In the genomic region with DNA sequence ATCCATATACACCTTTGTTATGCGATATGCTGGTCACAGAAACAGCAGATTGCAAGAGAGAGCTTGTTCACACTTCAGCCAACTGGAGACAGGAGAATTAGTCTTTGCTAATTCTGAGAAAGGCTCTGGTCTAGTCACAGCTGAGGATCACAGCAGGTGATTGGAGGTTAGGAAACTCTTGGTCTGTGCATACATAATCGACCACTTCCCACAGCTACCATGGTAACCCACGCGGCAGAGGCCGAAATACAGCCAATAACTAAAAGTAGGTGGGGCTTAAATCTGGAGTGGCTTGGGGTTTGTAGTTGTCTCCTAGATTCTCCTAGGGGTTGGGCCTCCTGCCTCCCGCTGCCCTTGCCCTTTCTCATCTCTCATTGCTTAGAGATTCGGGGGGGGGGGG, we compare ENCODE assay signal across 23 mouse cellular contexts. TPM values are rescaled to one million over a fixed set of nuclear protein-coding genes. Genes with fewer than 3 reads are reported as not detected.
DNase-seq lines count a peak whose midpoint lies in the region; ATAC-seq and TF ChIP-seq lines count a peak whose summit lies in the region.
"Had no signal": no experiment of that assay in that cellular context is flagged by ENCODE, and none has a peak within 500 bp of the region (broad histone marks: within the 10 kb centered on the region; RNA-seq: fewer than 3 reads in every experiment).

No protein-coding gene starts in this region.

- no peak for DNase-seq in hindbrain, embryonic 10.5 days (ENCODE audit: low spot score)
- no peak for DNase-seq in liver, embryonic 14.5 days (ENCODE audit: low read depth in 3 of 3, low spot score in 3 of 3)
- no peak for DNase-seq in kidney, postnatal 36 days
- DNase-seq in gastrocnemius, postnatal 14 days, result no peak
- DNase-seq: adrenal gland, postnatal 36 days; cerebellum, adult 18-20 months; cerebellum, postnatal 36 days; gastrocnemius, postnatal 25 days had no signal

- intact Hi-C loops in gastrocnemius, postnatal 14 days (cut with DNase I; ENCODE audit: low total_unique reads), result loop anchor here (5.0 kb wide), 1 partner anchor 34 kb away; no protein-coding TSS in a partner anchor

- no peaks in the 10 kb centered on the region for H3K36me3 ChIP-seq in hindbrain, embryonic 13.5 days
- H3K36me3 ChIP-seq in hindbrain, embryonic 10.5 days, result no peaks in the 10 kb centered on the region
- H3K36me3 ChIP-seq in intestine, embryonic 16.5 days (ENCODE audit: control insufficient read depth, insufficient read depth, low read length), result no peaks in the 10 kb centered on the region
- H3K36me3 ChIP-seq in liver, embryonic 14.5 days (replicated peaks; ENCODE audit: control insufficient read depth, insufficient read depth, low read depth), result no peaks in the 10 kb centered on the region
- H3K36me3 ChIP-seq: forebrain, embryonic 12.5 days; heart, embryonic 10.5 days; hindbrain, embryonic 12.5 days; limb, embryonic 12.5 days; neural tube, embryonic 12.5 days had no signal

- 0 out of 2 replicates have a peak, but pooled peaks cover 4% of the 10 kb centered on the region for H3K4me1 ChIP-seq in hindbrain, embryonic 13.5 days (replicated peaks)
- peaks cover 11% of the 10 kb centered on the region; the same call in 1 of the 2 replicates for H3K4me1 ChIP-seq in hindbrain, embryonic 10.5 days (replicated peaks)
- H3K4me1 ChIP-seq in intestine, embryonic 16.5 days (ENCODE audit: control insufficient read depth, insufficient read depth, low read length), result no peaks in the 10 kb centered on the region
- peaks cover 0 to 7% of the 10 kb centered on the region in 2 experiments; a peak in 2 of 4 replicates for H3K4me1 ChIP-seq in liver, embryonic 14.5 days (replicated peaks; ENCODE audit: control insufficient read depth in 2 of 2, insufficient read depth in 2 of 2, low read length in 1 of 2)
- H3K4me1 ChIP-seq: forebrain, embryonic 12.5 days; limb, embryonic 12.5 days; neural tube, embryonic 12.5 days had no signal

- no peak overlapping the region for H3K27ac ChIP-seq in hindbrain, embryonic 13.5 days
- H3K27ac ChIP-seq in hindbrain, embryonic 10.5 days, result no peak overlapping the region
- no peak overlapping the region for H3K27ac ChIP-seq in intestine, embryonic 16.5 days (ENCODE audit: low read length)
- H3K27ac ChIP-seq in liver, embryonic 14.5 days, result no peak overlapping the region
- H3K27ac ChIP-seq: forebrain, embryonic 12.5 days; heart, embryonic 10.5 days; hindbrain, embryonic 12.5 days; limb, embryonic 12.5 days; neural tube, embryonic 12.5 days had no signal

- 0 out of 2 replicates have a peak, but pooled peaks cover 2% of the 10 kb centered on the region for H3K27me3 ChIP-seq in hindbrain, embryonic 13.5 days
- no peaks in the 10 kb centered on the region for H3K27me3 ChIP-seq in hindbrain, embryonic 10.5 days (ENCODE audit: insufficient read depth, poor library complexity, severe bottlenecking)
- H3K27me3 ChIP-seq in intestine, embryonic 16.5 days (replicated peaks; ENCODE audit: control insufficient read depth, insufficient read depth, low read length), result no peaks in the 10 kb centered on the region
- H3K27me3 ChIP-seq in liver, embryonic 14.5 days (ENCODE audit: control insufficient read depth, insufficient read depth, low read length), result no peaks in the 10 kb centered on the region
- H3K27me3 ChIP-seq: hindbrain, embryonic 12.5 days; limb, embryonic 12.5 days; neural tube, embryonic 12.5 days had no signal

- WGBS in hindbrain, embryonic 13.5 days, result 47% methylated on average over 7 of the region's 7 CpGs
- 46% methylated on average over 7 of the region's 7 CpGs for WGBS in hindbrain, embryonic 10.5 days
- WGBS in intestine, embryonic 16.5 days, result 51% methylated on average over 7 of the region's 7 CpGs
- WGBS in liver, embryonic 14.5 days (ENCODE audit: insufficient replicate concordance), result 52% methylated on average over 7 of the region's 7 CpGs

- H3K9ac ChIP-seq in hindbrain, embryonic 13.5 days, result no peak overlapping the region
- no peak overlapping the region for H3K9ac ChIP-seq in intestine, embryonic 16.5 days (ENCODE audit: low read depth, low read length)
- no peak overlapping the region for H3K9ac ChIP-seq in liver, embryonic 14.5 days (replicated peaks)
- H3K9ac ChIP-seq: forebrain, embryonic 12.5 days; hindbrain, embryonic 12.5 days; limb, embryonic 12.5 days; neural tube, embryonic 12.5 days had no signal

- peak; percentile 28; the same call in 1 of the 2 replicates for ATAC-seq in hindbrain, embryonic 13.5 days (ENCODE audit: low FRiP score)
- no peak; the same call in 1 of the 2 replicates for ATAC-seq in intestine, embryonic 16.5 days
- peak; percentile 44; the same call in 1 of the 2 replicates for ATAC-seq in liver, embryonic 14.5 days (ENCODE audit: insufficient read depth)
- ATAC-seq in frontal cortex, adult (ENCODE audit: low TSS enrichment), result no peak
- ATAC-seq: lung, postnatal 0 days had no signal

- H3K4me3 ChIP-seq in hindbrain, embryonic 13.5 days, result no peak overlapping the region
- H3K4me3 ChIP-seq in hindbrain, embryonic 10.5 days, result no peak overlapping the region
- no peak overlapping the region for H3K4me3 ChIP-seq in intestine, embryonic 16.5 days (ENCODE audit: low read length)
- H3K4me3 ChIP-seq in liver, embryonic 14.5 days (ENCODE audit: insufficient read depth in 1 of 2, low read depth in 2 of 2, low read length in 2 of 2), result peak overlapping the region; percentile 14 to 27; a peak in 2 of 4 replicates
- H3K4me3 ChIP-seq: forebrain, embryonic 12.5 days; heart, embryonic 10.5 days; hindbrain, embryonic 12.5 days; limb, embryonic 12.5 days; neural tube, embryonic 12.5 days had no signal

- no peak overlapping the region for H3K4me2 ChIP-seq in hindbrain, embryonic 13.5 days
- 0 out of 2 replicates have a peak overlapping the region, but pooled peaks have one; percentile 1 for H3K4me2 ChIP-seq in intestine, embryonic 16.5 days (ENCODE audit: low read depth, low read length)
- peak overlapping the region; percentile 25 for H3K4me2 ChIP-seq in liver, embryonic 14.5 days (ENCODE audit: low read depth)
- H3K4me2 ChIP-seq: forebrain, embryonic 12.5 days; hindbrain, embryonic 12.5 days; limb, embryonic 12.5 days; midbrain, embryonic 11.5 days; neural tube, embryonic 12.5 days had no signal

- no peak for TF ChIP-seq EP300 in liver, embryonic 14.5 days (IDR thresholded peaks at IDR 0.05; ENCODE audit: low read depth)

- TF ChIP-seq CTCF in liver, embryonic 14.5 days (IDR thresholded peaks at IDR 0.05; ENCODE audit: low read depth), result no peak

- no peaks in the 10 kb centered on the region for H3K9me3 ChIP-seq in hindbrain, embryonic 13.5 days
- H3K9me3 ChIP-seq in hindbrain, embryonic 10.5 days, result no peaks in the 10 kb centered on the region
- H3K9me3 ChIP-seq in intestine, embryonic 16.5 days (ENCODE audit: control insufficient read depth, low read length), result no peaks in the 10 kb centered on the region
- H3K9me3 ChIP-seq in liver, embryonic 14.5 days (ENCODE audit: control insufficient read depth, low read length), result no peaks in the 10 kb centered on the region
- H3K9me3 ChIP-seq: forebrain, embryonic 12.5 days; heart, embryonic 10.5 days; hindbrain, embryonic 12.5 days; limb, embryonic 12.5 days; neural tube, embryonic 12.5 days had no signal

RNA-seq across cellular contexts. Expression of a gene that starts 2.3 kb away (rescaled TPM):
- 0.41 and 0.51 TPM in 2 replicates for polyA plus RNA-seq in hindbrain, embryonic 13.5 days (2015; fragmentation: Nextera tagmentation; extraction: Ambion mirVana)
- 0.33 and 0.51 TPM in 2 replicates for polyA plus RNA-seq in hindbrain, embryonic 10.5 days (2016; fragmentation: Nextera tagmentation; extraction: Ambion mirVana)
- 77.7 and 82.8 TPM in 2 replicates for polyA plus RNA-seq in intestine, embryonic 16.5 days (2015; fragmentation: Nextera tagmentation; extraction: Ambion mirVana)
- 56.4 and 90.4 TPM in 2 replicates for polyA plus RNA-seq in liver, embryonic 14.5 days (2012; rRNA removed)
- polyA plus RNA-seq in liver, embryonic 14.5 days (2014; fragmentation: Nextera tagmentation; extraction: Ambion mirVana), result 153 and 156 TPM in 2 replicates
- total RNA-seq in gastrocnemius, postnatal 14 days (2021), result not detected
- total RNA-seq: gastrocnemius, postnatal 25 days; layer of hippocampus, postnatal 14 days; left cerebral cortex, postnatal 10 days had no signal

RNA-seq across cellular contexts. Expression of a gene that starts 6.8 kb away (rescaled TPM):
- polyA plus RNA-seq in hindbrain, embryonic 13.5 days (2015; fragmentation: Nextera tagmentation; extraction: Ambion mirVana), result 44.6 and 46.4 TPM in 2 replicates
- polyA plus RNA-seq in hindbrain, embryonic 10.5 days (2016; fragmentation: Nextera tagmentation; extraction: Ambion mirVana), result 97.3 and 98.8 TPM in 2 replicates
- 50.5 and 56.0 TPM in 2 replicates for polyA plus RNA-seq in intestine, embryonic 16.5 days (2015; fragmentation: Nextera tagmentation; extraction: Ambion mirVana)
- polyA plus RNA-seq in liver, embryonic 14.5 days (2012; rRNA removed), result 26.2 and 90.6 TPM in 2 replicates
- polyA plus RNA-seq in liver, embryonic 14.5 days (2014; fragmentation: Nextera tagmentation; extraction: Ambion mirVana), result 20.6 and 22.6 TPM in 2 replicates
- 10 to 100 TPM; 16.0 to 26.7 TPM for total RNA-seq in gastrocnemius, postnatal 14 days (2021)

RNA-seq across cellular contexts. Expression of a gene that starts 15.6 kb away (rescaled TPM):
- 0.22 and 0.29 TPM in 2 replicates for polyA plus RNA-seq in hindbrain, embryonic 13.5 days (2015; fragmentation: Nextera tagmentation; extraction: Ambion mirVana)
- 0.09 and 0.14 TPM in 2 replicates for polyA plus RNA-seq in hindbrain, embryonic 10.5 days (2016; fragmentation: Nextera tagmentation; extraction: Ambion mirVana)
- polyA plus RNA-seq in intestine, embryonic 16.5 days (2015; fragmentation: Nextera tagmentation; extraction: Ambion mirVana), result 0.16 and 0.21 TPM in 2 replicates
- 0.07 and 0.10 TPM in 2 replicates for polyA plus RNA-seq in liver, embryonic 14.5 days (2012; rRNA removed)
- polyA plus RNA-seq in liver, embryonic 14.5 days (2014; fragmentation: Nextera tagmentation; extraction: Ambion mirVana), result 0.04 TPM in 1 of 2 replicates, not detected in the other
- total RNA-seq in gastrocnemius, postnatal 14 days (2021), result not detected
- total RNA-seq: adrenal gland, postnatal 36 days; gastrocnemius, postnatal 25 days had no signal
- polyA plus RNA-seq: heart, embryonic 10.5 days; hindbrain, embryonic 12.5 days; intestine, embryonic 14.5 days; kidney, embryonic 16.5 days; lung, postnatal 0 days; neural tube, embryonic 12.5 days had no signal

RNA-seq across cellular contexts. Expression of a gene that starts 34.2 kb away (rescaled TPM):
- not detected in 2 replicates for polyA plus RNA-seq in hindbrain, embryonic 13.5 days (2015; fragmentation: Nextera tagmentation; extraction: Ambion mirVana)
- not detected in 2 replicates for polyA plus RNA-seq in hindbrain, embryonic 10.5 days (2016; fragmentation: Nextera tagmentation; extraction: Ambion mirVana)
- polyA plus RNA-seq in intestine, embryonic 16.5 days (2015; fragmentation: Nextera tagmentation; extraction: Ambion mirVana), result not detected in 2 replicates
- polyA plus RNA-seq in liver, embryonic 14.5 days (2012; rRNA removed), result not detected in 2 replicates
- not detected in 2 replicates for polyA plus RNA-seq in liver, embryonic 14.5 days (2014; fragmentation: Nextera tagmentation; extraction: Ambion mirVana)
- not detected for total RNA-seq in gastrocnemius, postnatal 14 days (2021)
- total RNA-seq: adrenal gland, postnatal 36 days; gastrocnemius, postnatal 25 days; layer of hippocampus, postnatal 14 days had no signal
- polyA plus RNA-seq: forebrain, embryonic 12.5 days; heart, postnatal 0 days; hindbrain, embryonic 12.5 days; intestine, embryonic 14.5 days; kidney, embryonic 16.5 days; limb, embryonic 12.5 days; lung, postnatal 0 days; midbrain, embryonic 11.5 days; neural tube, embryonic 12.5 days had no signal

RNA-seq across cellular contexts. Expression of a gene that starts 40.4 kb away (rescaled TPM):
- polyA plus RNA-seq in hindbrain, embryonic 13.5 days (2015; fragmentation: Nextera tagmentation; extraction: Ambion mirVana), result 28.3 and 30.0 TPM in 2 replicates
- 27.6 and 28.1 TPM in 2 replicates for polyA plus RNA-seq in hindbrain, embryonic 10.5 days (2016; fragmentation: Nextera tagmentation; extraction: Ambion mirVana)
- polyA plus RNA-seq in intestine, embryonic 16.5 days (2015; fragmentation: Nextera tagmentation; extraction: Ambion mirVana), result 47.5 and 62.4 TPM in 2 replicates
- 31.0 and 45.7 TPM in 2 replicates for polyA plus RNA-seq in liver, embryonic 14.5 days (2012; rRNA removed)
- 84.7 and 95.3 TPM in 2 replicates for polyA plus RNA-seq in liver, embryonic 14.5 days (2014; fragmentation: Nextera tagmentation; extraction: Ambion mirVana)
- 10 to 100 TPM; 28.2 to 39.8 TPM for total RNA-seq in gastrocnemius, postnatal 14 days (2021)

Comparison
In these comparisons a context has a peak if more than half of its experiments do, and no peak if none do; other contexts are left out.
1. ATAC-seq: peak in hindbrain, embryonic 13.5 days (single experiment) and liver, embryonic 14.5 days (single experiment); none in intestine, embryonic 16.5 days (single experiment) and frontal cortex, adult (single experiment).
2. H3K4me3 ChIP-seq: peak in liver, embryonic 14.5 days (2 of 2); none in hindbrain, embryonic 13.5 days (single experiment), hindbrain, embryonic 10.5 days (single experiment) and intestine, embryonic 16.5 days (single experiment).
3. RNA of a gene that starts 2.3 kb away (polyA plus RNA-seq): 56.4 to 156 TPM in liver, embryonic 14.5 days and 77.7 to 82.8 TPM in intestine, embryonic 16.5 days; 0.41 to 0.51 TPM in hindbrain, embryonic 13.5 days and 0.33 to 0.51 TPM in hindbrain, embryonic 10.5 days; every median in the first group is over 10 times any median in the second.